Comparison of ENCODE assay signal across 16 mouse cellular contexts in genomic region chr8:94956078-94956574, GRCm38 (mm10). TPM values are rescaled to one million over a fixed set of nuclear protein-coding genes. Genes with fewer than 3 reads are reported as not detected.
DNase-seq lines count a peak whose midpoint lies in the region; ATAC-seq and TF ChIP-seq lines count a peak whose summit lies in the region.
"Had no signal": no experiment of that assay in that cellular context is flagged by ENCODE, and none has a peak within 500 bp of the region (broad histone marks: within the 10 kb centered on the region; RNA-seq: fewer than 3 reads in every experiment).

No protein-coding gene starts in this region.

- H3K27ac ChIP-seq in kidney, embryonic 14.5 days (ENCODE audit: low read depth, low read length), result no peak overlapping the region
- peak overlapping the region; percentile 55; the same call in 1 of the 2 replicates for H3K27ac ChIP-seq in liver, embryonic 14.5 days
- H3K27ac ChIP-seq in stomach, embryonic 16.5 days (ENCODE audit: low read length), result peak overlapping the region; percentile 72; the same call in 1 of the 2 replicates
- H3K27ac ChIP-seq: embryonic facial prominence, embryonic 10.5 days; hindbrain, embryonic 10.5 days; neural tube, embryonic 15.5 days had no signal

- H3K4me1 ChIP-seq in kidney, embryonic 14.5 days (ENCODE audit: control insufficient read depth, insufficient read depth, low read length), result peaks cover 9% of the 10 kb centered on the region; the same call in 1 of the 2 replicates
- peaks cover 23 to 28% of the 10 kb centered on the region in 2 experiments for H3K4me1 ChIP-seq in liver, embryonic 14.5 days (replicated peaks; ENCODE audit: control insufficient read depth in 2 of 2, insufficient read depth in 2 of 2, low read length in 1 of 2)
- H3K4me1 ChIP-seq in stomach, embryonic 16.5 days (ENCODE audit: control insufficient read depth, insufficient read depth, low read length), result peaks cover 13% of the 10 kb centered on the region
- H3K4me1 ChIP-seq: embryonic facial prominence, embryonic 10.5 days had no signal

- WGBS in kidney, embryonic 14.5 days, result 78% methylated on average over 1 of the region's 1 CpGs
- 48% methylated on average over 1 of the region's 1 CpGs for WGBS in liver, embryonic 14.5 days (ENCODE audit: insufficient replicate concordance)
- WGBS in stomach, embryonic 16.5 days, result 43% methylated on average over 1 of the region's 1 CpGs

- ATAC-seq in kidney, embryonic 14.5 days (ENCODE audit: low FRiP score, low TSS enrichment), result 0 out of 2 replicates have a peak, but pooled peaks have one; percentile 59
- 0 out of 2 replicates have a peak, but pooled peaks have one; percentile 35 for ATAC-seq in liver, embryonic 14.5 days (ENCODE audit: insufficient read depth)
- peak; percentile 58 for ATAC-seq in stomach, embryonic 16.5 days (ENCODE audit: insufficient read depth, low FRiP score)
- no peak for ATAC-seq in activated CD4-positive, CD25-positive, alpha-beta regulatory T cell, adult 4 months

- DNase-seq in kidney, postnatal 36 days, result no peak
- peak; percentile 32 for DNase-seq in CD4-positive helper T cell, adult 2 months (ENCODE audit: low read depth, low spot score)
- no peak for DNase-seq in liver, embryonic 14.5 days (ENCODE audit: low read depth in 3 of 3, low spot score in 3 of 3)
- DNase-seq in frontal cortex, postnatal 14 days (ENCODE audit: low spot score in 2 of 2), result no peak
- no peak for DNase-seq in yolk sac, embryonic 10.5 days (ENCODE audit: low spot score)
- DNase-seq: cerebellum, postnatal 25 days; gastrocnemius, postnatal 36 days; kidney, adult 11 months; lung, postnatal 4 days had no signal

- no peak overlapping the region for H3K9ac ChIP-seq in kidney, embryonic 14.5 days (ENCODE audit: low read depth, low read length)
- no peak overlapping the region for H3K9ac ChIP-seq in liver, embryonic 14.5 days (replicated peaks)
- no peak overlapping the region for H3K9ac ChIP-seq in stomach, embryonic 16.5 days (ENCODE audit: low read length)
- H3K9ac ChIP-seq: heart, embryonic 12.5 days; neural tube, embryonic 15.5 days had no signal

- no peak for TF ChIP-seq CTCF in liver, embryonic 14.5 days (IDR thresholded peaks at IDR 0.05; ENCODE audit: low read depth)

- H3K4me3 ChIP-seq in kidney, embryonic 14.5 days (ENCODE audit: low read length), result no peak overlapping the region
- no peak overlapping the region for H3K4me3 ChIP-seq in liver, embryonic 14.5 days (ENCODE audit: insufficient read depth in 1 of 2, low read depth in 2 of 2, low read length in 2 of 2)
- H3K4me3 ChIP-seq in stomach, embryonic 16.5 days (replicated peaks; ENCODE audit: low read length), result no peak overlapping the region
- H3K4me3 ChIP-seq: embryonic facial prominence, embryonic 10.5 days; heart, embryonic 12.5 days; hindbrain, embryonic 10.5 days; neural tube, embryonic 15.5 days had no signal

- no peaks in the 10 kb centered on the region for H3K36me3 ChIP-seq in kidney, embryonic 14.5 days (ENCODE audit: control insufficient read depth, insufficient read depth, low read length)
- no peaks in the 10 kb centered on the region for H3K36me3 ChIP-seq in liver, embryonic 14.5 days (replicated peaks; ENCODE audit: control insufficient read depth, insufficient read depth, low read depth)
- no peaks in the 10 kb centered on the region for H3K36me3 ChIP-seq in stomach, embryonic 16.5 days (ENCODE audit: control insufficient read depth, insufficient read depth, low read length)
- H3K36me3 ChIP-seq: embryonic facial prominence, embryonic 10.5 days; heart, embryonic 12.5 days; hindbrain, embryonic 10.5 days; neural tube, embryonic 15.5 days had no signal

- no peaks in the 10 kb centered on the region for H3K9me3 ChIP-seq in kidney, embryonic 14.5 days (ENCODE audit: control insufficient read depth, low read length)
- no peaks in the 10 kb centered on the region for H3K9me3 ChIP-seq in liver, embryonic 14.5 days (ENCODE audit: control insufficient read depth, low read length)
- H3K9me3 ChIP-seq in stomach, embryonic 16.5 days (replicated peaks; ENCODE audit: control insufficient read depth, low read length), result no peaks in the 10 kb centered on the region
- H3K9me3 ChIP-seq: embryonic facial prominence, embryonic 10.5 days; heart, embryonic 12.5 days; hindbrain, embryonic 10.5 days; neural tube, embryonic 15.5 days had no signal

- no peak overlapping the region for H3K4me2 ChIP-seq in kidney, embryonic 14.5 days (replicated peaks; ENCODE audit: low read depth, low read length)
- no peak overlapping the region for H3K4me2 ChIP-seq in liver, embryonic 14.5 days (ENCODE audit: low read depth)
- no peak overlapping the region for H3K4me2 ChIP-seq in stomach, embryonic 16.5 days (ENCODE audit: low read depth, low read length)
- H3K4me2 ChIP-seq: heart, embryonic 12.5 days; neural tube, embryonic 15.5 days had no signal

- no peak for TF ChIP-seq EP300 in liver, embryonic 14.5 days (IDR thresholded peaks at IDR 0.05; ENCODE audit: low read depth)

- no peaks in the 10 kb centered on the region for H3K27me3 ChIP-seq in kidney, embryonic 14.5 days (ENCODE audit: control insufficient read depth, insufficient read depth, low read length)
- H3K27me3 ChIP-seq in liver, embryonic 14.5 days (ENCODE audit: control insufficient read depth, insufficient read depth, low read length), result no peaks in the 10 kb centered on the region
- no peaks in the 10 kb centered on the region for H3K27me3 ChIP-seq in stomach, embryonic 16.5 days (ENCODE audit: control insufficient read depth, insufficient read depth, low read length)
- H3K27me3 ChIP-seq: neural tube, embryonic 15.5 days had no signal

RNA-seq across cellular contexts. Expression of gene Adgrg1, which starts 18.4 kb away (rescaled TPM):
- polyA plus RNA-seq in kidney, embryonic 14.5 days (2014; fragmentation: Nextera tagmentation; extraction: Ambion mirVana), result 15.5 and 31.3 TPM in 2 replicates
- 46.8 and 55.8 TPM in 2 replicates for polyA plus RNA-seq in liver, embryonic 14.5 days (2012; rRNA removed)
- 41.1 and 59.5 TPM in 2 replicates for polyA plus RNA-seq in liver, embryonic 14.5 days (2014; fragmentation: Nextera tagmentation; extraction: Ambion mirVana)
- 51.1 and 65.2 TPM in 2 replicates for polyA plus RNA-seq in stomach, embryonic 16.5 days (2015; fragmentation: Nextera tagmentation; extraction: Ambion mirVana)
- 1 to 10 TPM; 1.8 to 2.8 TPM for polyA plus RNA-seq in activated CD4-positive, CD25-positive, alpha-beta regulatory T cell, adult 4 months (2017; shearing (Covaris generic))

RNA-seq across cellular contexts. Expression of gene Adgrg5, which starts 32.6 kb away (rescaled TPM):
- not detected in 2 replicates for polyA plus RNA-seq in kidney, embryonic 14.5 days (2014; fragmentation: Nextera tagmentation; extraction: Ambion mirVana)
- polyA plus RNA-seq in liver, embryonic 14.5 days (2012; rRNA removed), result 0.45 and 0.54 TPM in 2 replicates
- polyA plus RNA-seq in liver, embryonic 14.5 days (2014; fragmentation: Nextera tagmentation; extraction: Ambion mirVana), result 0.14 and 0.67 TPM in 2 replicates
- 0.44 and 0.45 TPM in 2 replicates for polyA plus RNA-seq in stomach, embryonic 16.5 days (2015; fragmentation: Nextera tagmentation; extraction: Ambion mirVana)
- polyA plus RNA-seq in activated CD4-positive, CD25-positive, alpha-beta regulatory T cell, adult 4 months (2017; shearing (Covaris generic)), result 1 to 10 TPM; 1.3 to 1.4 TPM

RNA-seq across cellular contexts. Expression of gene Ccdc102a, which starts 38.2 kb away (rescaled TPM):
- polyA plus RNA-seq in kidney, embryonic 14.5 days (2014; fragmentation: Nextera tagmentation; extraction: Ambion mirVana), result 24.2 and 29.4 TPM in 2 replicates
- polyA plus RNA-seq in liver, embryonic 14.5 days (2012; rRNA removed), result 2.2 and 2.6 TPM in 2 replicates
- polyA plus RNA-seq in liver, embryonic 14.5 days (2014; fragmentation: Nextera tagmentation; extraction: Ambion mirVana), result 2.7 and 2.8 TPM in 2 replicates
- 10.9 and 14.8 TPM in 2 replicates for polyA plus RNA-seq in stomach, embryonic 16.5 days (2015; fragmentation: Nextera tagmentation; extraction: Ambion mirVana)
- under 1 TPM; 0.20 to 0.57 TPM for polyA plus RNA-seq in activated CD4-positive, CD25-positive, alpha-beta regulatory T cell, adult 4 months (2017; shearing (Covaris generic))
